9 mouse cellular contexts compared by ENCODE assay signal in genomic region chr13:23620056-23620732, GRCm38 (mm10). TPM values are rescaled to one million over a fixed set of nuclear protein-coding genes. Genes with fewer than 3 reads are reported as not detected.
DNase-seq lines count a peak whose midpoint lies in the region; ATAC-seq and TF ChIP-seq lines count a peak whose summit lies in the region.
"Had no signal": no experiment of that assay in that cellular context is flagged by ENCODE, and none has a peak within 500 bp of the region (broad histone marks: within the 10 kb centered on the region; RNA-seq: fewer than 3 reads in every experiment).

No protein-coding gene starts in this region.

- no peak for TF ChIP-seq CTCF in gastrocnemius, adult 2 months (IDR thresholded peaks at IDR 0.05)
- no peak for TF ChIP-seq CTCF in olfactory bulb, adult 2 months (IDR thresholded peaks at IDR 0.05; ENCODE audit: insufficient read depth, low read depth, low read length)

- peak overlapping the region; percentile 52 for H3K9ac ChIP-seq in intestine, embryonic 15.5 days

- WGBS in intestine, embryonic 15.5 days = 46% methylated on average over 12 of the region's 12 CpGs
- WGBS in olfactory bulb, adult 2 months = 14% methylated on average over 12 of the region's 12 CpGs

- no peaks in the 10 kb centered on the region for H3K9me3 ChIP-seq in intestine, embryonic 15.5 days

- no peak for ATAC-seq in intestine, embryonic 15.5 days

- TF ChIP-seq POLR2A in olfactory bulb, adult 2 months (IDR thresholded peaks at IDR 0.05; ENCODE audit: insufficient read depth, low read depth, low read length) = no peak

- no peaks in the 10 kb centered on the region for H3K36me3 ChIP-seq in intestine, embryonic 15.5 days

- peak overlapping the region; percentile 92 for H3K27ac ChIP-seq in gastrocnemius, adult 2 months
- peak overlapping the region; percentile 93 for H3K27ac ChIP-seq in intestine, embryonic 15.5 days
- peak overlapping the region; percentile 98 for H3K27ac ChIP-seq in olfactory bulb, adult 2 months (ENCODE audit: insufficient read depth, low read depth, low read length)

- intact Hi-C loops in gastrocnemius, adult 2 months (cut with DNase I) = loop anchor here (5.0 kb wide), 5 partner anchors 38 to 1578 kb away; partner anchors contain the start of genes Hist1h1a, Hist1h1t, Hist1h2ac and Hist1h2ag
- intact Hi-C loops in gastrocnemius, postnatal 14 days (cut with DNase I; ENCODE audit: low total_unique reads) = loop anchor here (10.0 kb wide), 1 partner anchor 75 kb away; the partner anchor contains the start of genes Hist1h1t and Hist1h4c

- no peaks in the 10 kb centered on the region for H3K27me3 ChIP-seq in intestine, embryonic 15.5 days (replicated peaks)
- H3K27me3 ChIP-seq: Patski had no signal

- no peak for DNase-seq in gastrocnemius, adult 2 months
- DNase-seq in gastrocnemius, postnatal 14 days = no peak
- peak; percentile 15 for DNase-seq in thymus, postnatal 4 days
- no peak for DNase-seq in thymus, postnatal 10 days (ENCODE audit: low spot score in 2 of 2)
- DNase-seq in layer of hippocampus, adult 11-12 months (ENCODE audit: low spot score) = no peak
- no peak for DNase-seq in spleen, adult 12 weeks (ENCODE audit: low spot score)

- peak overlapping the region; percentile 90 for H3K4me2 ChIP-seq in intestine, embryonic 15.5 days (replicated peaks)

- 0 out of 2 replicates have a peak, but pooled peaks cover 2% of the 10 kb centered on the region for H3K4me1 ChIP-seq in intestine, embryonic 15.5 days (replicated peaks)
- H3K4me1 ChIP-seq in olfactory bulb, adult 2 months (ENCODE audit: control insufficient read depth, insufficient read depth, low read length) = no peaks in the 10 kb centered on the region

- peak overlapping the region; percentile 89 for H3K4me3 ChIP-seq in gastrocnemius, adult 2 months
- peak overlapping the region; percentile 61 for H3K4me3 ChIP-seq in intestine, embryonic 15.5 days (replicated peaks)
- peak overlapping the region; percentile 60 for H3K4me3 ChIP-seq in olfactory bulb, adult 2 months (ENCODE audit: insufficient read depth, low read depth, low read length)

RNA-seq across cellular contexts. Expression of gene Hist1h2be, which starts 0.7 kb away (rescaled TPM):
- total RNA-seq in gastrocnemius, adult 2 months (2021) = 10 to 100 TPM; 10.8 to 17.5 TPM
- 10 to 100 TPM; 25.3 to 25.8 TPM for total RNA-seq in gastrocnemius, postnatal 14 days (2021)
- 1.6 and 2.0 TPM in 2 replicates for polyA plus RNA-seq in intestine, embryonic 15.5 days (2015; fragmentation: Nextera tagmentation; extraction: Ambion mirVana)
- not detected in 2 replicates for polyA plus RNA-seq in olfactory bulb, adult 2 months (2012; ENCODE audit: insufficient read depth, insufficient read length, low replicate concordance, missing spikeins)

RNA-seq across cellular contexts. Expression of gene Hist1h1e, which starts 2.2 kb away (rescaled TPM):
- 10 to 100 TPM; 29.1 to 34.0 TPM for total RNA-seq in gastrocnemius, adult 2 months (2021)
- total RNA-seq in gastrocnemius, postnatal 14 days (2021) = 100 to 1,000 TPM in 1 of 2 experiments, 10 to 100 TPM in 1; 91.2 to 121 TPM
- 17.6 and 21.2 TPM in 2 replicates for polyA plus RNA-seq in intestine, embryonic 15.5 days (2015; fragmentation: Nextera tagmentation; extraction: Ambion mirVana)
- polyA plus RNA-seq in olfactory bulb, adult 2 months (2012; ENCODE audit: insufficient read depth, insufficient read length, low replicate concordance, missing spikeins) = not detected in 2 replicates

RNA-seq across cellular contexts. Expression of gene Hist1h4d, which starts 38.8 kb away (rescaled TPM):
- 10 to 100 TPM; 31.0 to 36.0 TPM for total RNA-seq in gastrocnemius, adult 2 months (2021)
- total RNA-seq in gastrocnemius, postnatal 14 days (2021) = 10 to 100 TPM; 88.4 to 95.8 TPM
- 98.7 and 101 TPM in 2 replicates for polyA plus RNA-seq in intestine, embryonic 15.5 days (2015; fragmentation: Nextera tagmentation; extraction: Ambion mirVana)
- not detected in 2 replicates for polyA plus RNA-seq in olfactory bulb, adult 2 months (2012; ENCODE audit: insufficient read depth, insufficient read length, low replicate concordance, missing spikeins)

RNA-seq across cellular contexts. Expression of gene Hist1h3d, which starts 44.6 kb away (rescaled TPM):
- total RNA-seq in gastrocnemius, adult 2 months (2021) = 1 to 10 TPM; 2.0 to 3.0 TPM
- total RNA-seq in gastrocnemius, postnatal 14 days (2021) = 10 to 100 TPM; 13.5 to 15.2 TPM
- 5.2 and 6.2 TPM in 2 replicates for polyA plus RNA-seq in intestine, embryonic 15.5 days (2015; fragmentation: Nextera tagmentation; extraction: Ambion mirVana)
- not detected in 2 replicates for polyA plus RNA-seq in olfactory bulb, adult 2 months (2012; ENCODE audit: insufficient read depth, insufficient read length, low replicate concordance, missing spikeins)

RNA-seq across cellular contexts. Expression of gene Hist1h2ad, which starts 46.0 kb away (rescaled TPM):
- total RNA-seq in gastrocnemius, adult 2 months (2021) = 1 to 10 TPM; 1.0 to 1.3 TPM
- total RNA-seq in gastrocnemius, postnatal 14 days (2021) = 10 to 100 TPM; 13.9 to 14.8 TPM
- 1.8 and 3.0 TPM in 2 replicates for polyA plus RNA-seq in intestine, embryonic 15.5 days (2015; fragmentation: Nextera tagmentation; extraction: Ambion mirVana)
- polyA plus RNA-seq in olfactory bulb, adult 2 months (2012; ENCODE audit: insufficient read depth, insufficient read length, low replicate concordance, missing spikeins) = not detected in 2 replicates
